Mouse (Mus musculus): Measurements from ENCODE around the gene Chchd5.

The Chchd5 gene

GRCm38 (mm10) chr2:129129412-129129929 lies at the start of gene Chchd5:
Gene Chchd5, plus strand, starts transcription at chr2:129129700.
- DNase-seq (ENCODE audit: low read depth): peak; percentile 96

GRCm38 (mm10) chr2:129081097-129081496 lies 48.4 kb upstream of the Chchd5 start:
- no peak for DNase-seq (ENCODE audit: low read depth)

GRCm38 (mm10) chr2:129083514-129083913 lies 46.0 kb upstream of the Chchd5 start:
- DNase-seq (ENCODE audit: low read depth): no peak

- peak; percentile 6 for DNase-seq (ENCODE audit: low read depth)
Observed at GRCm38 (mm10) chr2:129084959-129085358, 44.5 kb upstream of the Chchd5 start.

- no peak for DNase-seq (ENCODE audit: low read depth)
Observed at GRCm38 (mm10) chr2:129087520-129087919, 42.0 kb upstream of the Chchd5 start.

GRCm38 (mm10) chr2:129090370-129090769 lies 39.1 kb upstream of the Chchd5 start:
- no peak for DNase-seq (ENCODE audit: low read depth)

GRCm38 (mm10) chr2:129092810-129093209 lies 36.7 kb upstream of the Chchd5 start:
- DNase-seq (ENCODE audit: low read depth): no peak

GRCm38 (mm10) chr2:129093926-129094724 lies 35.4 kb upstream of the Chchd5 start:
- no peak for DNase-seq (ENCODE audit: low read depth)

GRCm38 (mm10) chr2:129100784-129101310 lies 28.7 kb upstream of the Chchd5 start, which contains the start of gene Polr1b:
Gene Polr1b, plus strand, starts transcription at chr2:129100995.
- DNase-seq (ENCODE audit: low read depth): peak; percentile 87

- DNase-seq (ENCODE audit: low read depth): no peak
Observed at GRCm38 (mm10) chr2:129112924-129113323, 16.6 kb upstream of the Chchd5 start.

- DNase-seq (ENCODE audit: low read depth): no peak
Observed at GRCm38 (mm10) chr2:129115706-129116367, 13.7 kb upstream of the Chchd5 start.

- no peak for DNase-seq (ENCODE audit: low read depth)
Observed at GRCm38 (mm10) chr2:129116368-129116739, 13.1 kb upstream of the Chchd5 start.

GRCm38 (mm10) chr2:129118061-129118460 lies 11.4 kb upstream of the Chchd5 start:
- no peak for DNase-seq (ENCODE audit: low read depth)

GRCm38 (mm10) chr2:129121986-129122385 lies 7.5 kb upstream of the Chchd5 start:
- DNase-seq (ENCODE audit: low read depth): no peak

GRCm38 (mm10) chr2:129129987-129130545 lies 566 bp downstream of the Chchd5 start:
- DNase-seq (ENCODE audit: low read depth): peak; percentile 8

GRCm38 (mm10) chr2:129130776-129131175 lies 1.3 kb downstream of the Chchd5 start:
- no peak for DNase-seq (ENCODE audit: low read depth)

GRCm38 (mm10) chr2:129132231-129132630 lies 2.7 kb downstream of the Chchd5 start:
- DNase-seq (ENCODE audit: low read depth): no peak

- no peak for DNase-seq (ENCODE audit: low read depth)
Observed at GRCm38 (mm10) chr2:129133006-129133805, 3.7 kb downstream of the Chchd5 start.

GRCm38 (mm10) chr2:129139906-129140305 lies 10.4 kb downstream of the Chchd5 start:
- DNase-seq (ENCODE audit: low read depth): no peak

- DNase-seq (ENCODE audit: low read depth): no peak
Observed at GRCm38 (mm10) chr2:129148836-129149235, 19.3 kb downstream of the Chchd5 start.

GRCm38 (mm10) chr2:129150386-129150785 lies 20.9 kb downstream of the Chchd5 start:
- DNase-seq (ENCODE audit: low read depth): no peak

- DNase-seq (ENCODE audit: low read depth): no peak
Observed at GRCm38 (mm10) chr2:129151111-129151510, 21.6 kb downstream of the Chchd5 start.

All from fibroblast of lung, adult 2 months (primary cell).